Mouse (Mus musculus): ENCODE measurements around the gene Il1rap. TPM values are rescaled to one million over a fixed set of nuclear protein-coding genes. Genes with fewer than 3 reads are reported as not detected.

Il1rap gene
- total and polyA plus RNA-seq, 3 experiments, result 5.4 to 5.9 TPM; not detected in 1

DNA sequence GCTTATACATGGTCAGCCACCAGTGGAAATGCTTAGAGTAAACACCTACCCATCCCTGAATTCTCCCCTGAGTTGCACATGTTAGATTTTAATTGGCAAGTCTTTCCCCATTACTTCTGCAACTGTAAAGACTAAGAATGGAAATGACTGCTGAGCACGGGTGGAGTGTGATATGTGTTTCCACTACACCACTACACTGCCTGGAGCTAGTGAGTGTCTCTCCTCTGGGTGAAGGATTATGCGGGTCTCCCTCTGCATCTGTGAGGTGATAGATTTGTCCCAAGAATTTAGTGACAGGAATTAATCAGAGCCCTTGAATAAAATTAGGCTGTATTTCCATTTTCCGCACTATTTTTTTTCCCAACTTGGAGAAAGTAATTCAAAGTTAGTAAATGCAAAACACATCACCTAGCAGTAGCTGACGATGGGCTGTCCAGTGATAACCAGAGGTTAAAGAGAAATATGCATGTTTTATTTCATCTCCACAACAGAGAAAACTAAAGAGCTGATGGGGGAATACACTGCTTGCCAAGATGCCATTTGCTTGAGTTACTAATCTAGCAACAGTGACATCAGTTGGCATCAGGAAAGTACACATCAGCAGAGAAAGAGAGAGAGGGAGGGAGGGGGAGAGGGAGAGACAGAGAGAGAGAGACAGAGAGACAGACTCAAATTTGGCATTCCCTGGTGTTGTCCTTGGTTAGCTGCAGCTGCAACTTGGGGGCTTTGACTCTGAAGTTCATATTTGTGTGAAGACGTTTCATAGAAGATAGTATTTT lies 132.2 kb downstream of the Il1rap start:
- H3K9ac ChIP-seq (ENCODE audit: control insufficient read depth, low read depth, low read length, poor library complexity, severe bottlenecking), result no peak overlapping the region
- H3K79me2 ChIP-seq (ENCODE audit: control insufficient read depth, insufficient read depth, low read length, poor library complexity), result no peaks in the 10 kb centered on the region
- H3K27ac ChIP-seq (ENCODE audit: control insufficient read depth, low read depth, low read length), result no peak overlapping the region
- DNase-seq (ENCODE audit: low read depth, low spot score), result no peak
- H3K4me3 ChIP-seq (ENCODE audit: control insufficient read depth in 1 of 2, insufficient read depth in 1 of 2, low read depth in 2 of 2, low read length in 2 of 2), result no peak overlapping the region
- H3K36me3 ChIP-seq (ENCODE audit: control insufficient read depth in 1 of 2, insufficient read depth in 2 of 2, low read length in 2 of 2), result no peaks in the 10 kb centered on the region
- H3K9me3 ChIP-seq (replicated peaks; ENCODE audit: insufficient read depth, low read length), result no peaks in the 10 kb centered on the region
- H3K4me1 ChIP-seq (ENCODE audit: control insufficient read depth in 1 of 2, insufficient read depth in 2 of 2, low read length in 2 of 2), result no peaks in the 10 kb centered on the region
- TF ChIP-seq BHLHE40 (IDR thresholded peaks at IDR 0.05; ENCODE audit: borderline replicate concordance, low read depth, low read length), result no peak
- no peak for TF ChIP-seq ZNF384 (IDR thresholded peaks at IDR 0.05; ENCODE audit: low read depth, low read length)
- no peak for TF ChIP-seq MAX (IDR thresholded peaks at IDR 0.05; ENCODE audit: low read length)
- no peak for TF ChIP-seq MYC (IDR thresholded peaks at IDR 0.05; ENCODE audit: low read depth, low read length)
- no peak for TF ChIP-seq ZKSCAN1 (IDR thresholded peaks at IDR 0.05; ENCODE audit: low read depth, low read length)
- TF ChIP-seq RAD21 (IDR thresholded peaks at IDR 0.05; ENCODE audit: low read depth, low read length), result no peak
- TF ChIP-seq ZMIZ1 (IDR thresholded peaks at IDR 0.05; ENCODE audit: low read depth, low read length), result no peak
- no peak for TF ChIP-seq NRF1 (IDR thresholded peaks at IDR 0.05; ENCODE audit: insufficient read depth, low read depth, low read length, poor library complexity, severe bottlenecking)
- TF ChIP-seq JUND (IDR thresholded peaks at IDR 0.05; ENCODE audit: low read depth, low read length), result no peak
- no peak for TF ChIP-seq MAFK (IDR thresholded peaks at IDR 0.05; ENCODE audit: borderline replicate concordance, low read depth, low read length)
- no peak for TF ChIP-seq ZC3H11A (IDR thresholded peaks at IDR 0.05; ENCODE audit: low read depth, low read length)
- no peak for TF ChIP-seq POLR2AphosphoS5 (IDR thresholded peaks at IDR 0.05; ENCODE audit: borderline replicate concordance, low read depth, low read length)
- no peak for TF ChIP-seq MEF2A (IDR thresholded peaks at IDR 0.05; ENCODE audit: extremely low read depth, insufficient replicate concordance, low read depth, low read length, poor library complexity, severe bottlenecking)
- no peak for TF ChIP-seq SMC3 (IDR thresholded peaks at IDR 0.05; ENCODE audit: low read depth, low read length)
- no peak for TF ChIP-seq MAZ (IDR thresholded peaks at IDR 0.05; ENCODE audit: low read depth, low read length)
- no peak for TF ChIP-seq RCOR1 (IDR thresholded peaks at IDR 0.05; ENCODE audit: low read depth, low read length)
- no peak for TF ChIP-seq USF1 (IDR thresholded peaks at IDR 0.05; ENCODE audit: low read depth, low read length)
- TF ChIP-seq GATA1 (IDR thresholded peaks at IDR 0.05; ENCODE audit: low read depth, low read length), result no peak
- H3K27me3 ChIP-seq (ENCODE audit: control insufficient read depth in 1 of 2, insufficient read depth in 2 of 2, low read length in 2 of 2), result no peaks in the 10 kb centered on the region

DNA sequence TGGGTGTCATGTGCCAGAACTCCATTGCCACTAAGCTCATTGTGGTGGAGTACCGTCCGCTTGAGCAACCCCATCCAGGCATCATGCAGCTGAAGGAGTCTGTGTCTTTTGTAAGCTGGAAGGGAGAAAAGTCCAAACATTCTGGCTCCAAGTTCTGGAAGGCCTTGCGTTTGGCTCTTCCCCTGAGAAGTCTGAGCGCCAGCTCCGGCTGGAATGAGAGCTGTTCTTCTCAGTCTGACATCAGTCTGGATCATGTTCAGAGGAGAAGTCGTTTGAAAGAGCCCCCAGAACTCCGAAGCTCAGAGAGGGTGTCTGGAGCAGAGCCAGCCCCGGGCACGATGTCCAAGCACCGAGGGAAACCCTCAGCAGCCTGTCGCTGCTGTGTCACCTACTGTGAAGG lies 141.0 kb downstream of the Il1rap start:
- Histone ChIP-seq H3K79me2 (ENCODE audit: control insufficient read depth, insufficient read depth, low read length, poor library complexity) (no peaks in the 10 kb centered on the region), H3K9ac (ENCODE audit: control insufficient read depth, low read depth, low read length, poor library complexity, severe bottlenecking) (no peak overlapping the region), H3K4me1 (ENCODE audit: control insufficient read depth in 1 of 2, insufficient read depth in 2 of 2, low read length in 2 of 2) (no peaks in the 10 kb centered on the region), H3K27ac (ENCODE audit: control insufficient read depth, low read depth, low read length) (no peak overlapping the region), H3K27me3 (ENCODE audit: control insufficient read depth in 1 of 2, insufficient read depth in 2 of 2, low read length in 2 of 2) (no peaks in the 10 kb centered on the region), H3K9me3 (replicated peaks; ENCODE audit: insufficient read depth, low read length) (no peaks in the 10 kb centered on the region), H3K36me3 (ENCODE audit: control insufficient read depth in 1 of 2, insufficient read depth in 2 of 2, low read length in 2 of 2) (no peaks in the 10 kb centered on the region), H3K4me3 (ENCODE audit: control insufficient read depth in 1 of 2, insufficient read depth in 1 of 2, low read depth in 2 of 2, low read length in 2 of 2) (no peak overlapping the region)
- TF ChIP-seq CTCF (IDR thresholded peaks at IDR 0.05 in 2 of 3, conservative IDR thresholded peaks at IDR 0.05 in 1 of 3; ENCODE audit: control insufficient read depth in 1 of 3, insufficient read depth in 1 of 3, low read depth in 2 of 3, low read length in 3 of 3, poor library complexity in 1 of 3, severe bottlenecking in 1 of 3) (no peak), CHD1 (IDR thresholded peaks at IDR 0.05; ENCODE audit: low read depth, low read length) (no peak), MAX (IDR thresholded peaks at IDR 0.05; ENCODE audit: low read length) (no peak), BHLHE40 (IDR thresholded peaks at IDR 0.05; ENCODE audit: borderline replicate concordance, low read depth, low read length) (no peak)
- DNase-seq (ENCODE audit: low read depth, low spot score), result no peak

All from MEL (cell line).